22 mouse cellular contexts compared by ENCODE assay signal in genomic region chr6:32878586-32878985, GRCm38 (mm10).
A peak's percentile ranks its signal among the peaks of the same experiment; 100 is the strongest.
DNase-seq lines count a peak whose midpoint lies in the region; ATAC-seq lines count a peak whose summit lies in the region.
"Had no signal": no experiment of that assay in that cellular context is flagged by ENCODE, and none has a peak within 500 bp of the region (broad histone marks: within the 10 kb centered on the region; RNA-seq: fewer than 3 reads in every experiment).

No protein-coding gene starts in this region.

- H3K9me3 ChIP-seq in midbrain, embryonic 11.5 days (ENCODE audit: control insufficient read depth, low read length), result no peaks in the 10 kb centered on the region
- no peaks in the 10 kb centered on the region for H3K9me3 ChIP-seq in midbrain, embryonic 14.5 days (ENCODE audit: control insufficient read depth, low read length)
- H3K9me3 ChIP-seq in neural tube, embryonic 15.5 days (replicated peaks), result no peaks in the 10 kb centered on the region
- H3K9me3 ChIP-seq: embryonic facial prominence, embryonic 15.5 days; G1E; hindbrain, embryonic 10.5 days; limb, embryonic 13.5 days; liver, embryonic 13.5 days; midbrain, embryonic 10.5 days had no signal

- no peaks in the 10 kb centered on the region for H3K36me3 ChIP-seq in midbrain, embryonic 11.5 days (ENCODE audit: control insufficient read depth, insufficient read depth, low read length)
- no peaks in the 10 kb centered on the region for H3K36me3 ChIP-seq in midbrain, embryonic 14.5 days (ENCODE audit: control insufficient read depth, insufficient read depth, low read length)
- H3K36me3 ChIP-seq in neural tube, embryonic 15.5 days, result no peaks in the 10 kb centered on the region
- H3K36me3 ChIP-seq: embryonic facial prominence, embryonic 15.5 days; hindbrain, embryonic 10.5 days; limb, embryonic 13.5 days; liver, embryonic 13.5 days; midbrain, embryonic 10.5 days had no signal

- WGBS in midbrain, embryonic 11.5 days, result 81% methylated on average over 5 of the region's 5 CpGs
- WGBS in midbrain, embryonic 14.5 days, result 82% methylated on average over 5 of the region's 5 CpGs
- 90% methylated on average over 5 of the region's 5 CpGs for WGBS in neural tube, embryonic 15.5 days

- peaks cover 12% of the 10 kb centered on the region for H3K4me1 ChIP-seq in midbrain, embryonic 11.5 days (ENCODE audit: control insufficient read depth, insufficient read depth, low read length)
- H3K4me1 ChIP-seq in midbrain, embryonic 14.5 days (ENCODE audit: control insufficient read depth, insufficient read depth, low read length), result peaks cover 10% of the 10 kb centered on the region; the same call in 1 of the 2 replicates
- peaks cover 13% of the 10 kb centered on the region for H3K4me1 ChIP-seq in neural tube, embryonic 15.5 days
- H3K4me1 ChIP-seq: embryonic facial prominence, embryonic 15.5 days; limb, embryonic 13.5 days had no signal

- ATAC-seq in frontal cortex, adult (ENCODE audit: low TSS enrichment), result peak; percentile 88
- ATAC-seq in midbrain, embryonic 11.5 days (ENCODE audit: low FRiP score), result no peak
- no peak for ATAC-seq in midbrain, embryonic 14.5 days (ENCODE audit: low FRiP score, low TSS enrichment)
- no peak for ATAC-seq in neural tube, embryonic 15.5 days (ENCODE audit: low FRiP score)
- ATAC-seq: activated CD4-positive, CD25-positive, alpha-beta regulatory T cell, adult 4 months had no signal

- no peak for DNase-seq in frontal cortex, postnatal 10 days (ENCODE audit: low spot score in 2 of 2)
- DNase-seq in midbrain, embryonic 11.5 days (ENCODE audit: low spot score, missing footprints), result peak; percentile 56
- no peak for DNase-seq in midbrain, embryonic 14.5 days
- peak; percentile 34 for DNase-seq in layer of hippocampus, adult 9-11 months
- peak; percentile 36 for DNase-seq in telencephalon, adult 2 months (ENCODE audit: low read depth, low spot score)
- DNase-seq in thymus, postnatal 4 days, result no peak
- DNase-seq: adrenal gland, postnatal 10 days; cerebellum, adult 18-20 months; cerebellum, postnatal 36 days; kidney, adult 11 months; liver, embryonic 13.5 days; lung, embryonic 14.5 days had no signal

- no peaks in the 10 kb centered on the region for H3K27me3 ChIP-seq in midbrain, embryonic 11.5 days (ENCODE audit: control insufficient read depth, insufficient read depth, low read length)
- H3K27me3 ChIP-seq in midbrain, embryonic 14.5 days (ENCODE audit: control insufficient read depth, insufficient read depth, low read length), result no peaks in the 10 kb centered on the region
- no peaks in the 10 kb centered on the region for H3K27me3 ChIP-seq in neural tube, embryonic 15.5 days (replicated peaks)
- H3K27me3 ChIP-seq: embryonic facial prominence, embryonic 15.5 days; limb, embryonic 13.5 days; liver, embryonic 13.5 days had no signal

- no peak overlapping the region for H3K4me3 ChIP-seq in midbrain, embryonic 11.5 days (ENCODE audit: low read depth, low read length)
- H3K4me3 ChIP-seq in midbrain, embryonic 14.5 days (replicated peaks; ENCODE audit: low read depth, low read length), result no peak overlapping the region
- no peak overlapping the region for H3K4me3 ChIP-seq in neural tube, embryonic 15.5 days (replicated peaks)
- H3K4me3 ChIP-seq: embryonic facial prominence, embryonic 15.5 days; hindbrain, embryonic 10.5 days; limb, embryonic 13.5 days; liver, embryonic 13.5 days; midbrain, embryonic 10.5 days had no signal

- H3K9ac ChIP-seq in midbrain, embryonic 11.5 days (ENCODE audit: low read length), result no peak overlapping the region
- H3K9ac ChIP-seq in midbrain, embryonic 14.5 days (replicated peaks; ENCODE audit: low read length), result no peak overlapping the region
- H3K9ac ChIP-seq in neural tube, embryonic 15.5 days (replicated peaks), result no peak overlapping the region
- H3K9ac ChIP-seq: embryonic facial prominence, embryonic 15.5 days; limb, embryonic 13.5 days; liver, embryonic 13.5 days; lung, embryonic 14.5 days had no signal

- no peak overlapping the region for H3K4me2 ChIP-seq in midbrain, embryonic 11.5 days
- no peak overlapping the region for H3K4me2 ChIP-seq in midbrain, embryonic 14.5 days (ENCODE audit: low read length)
- H3K4me2 ChIP-seq in neural tube, embryonic 15.5 days, result no peak overlapping the region
- H3K4me2 ChIP-seq: embryonic facial prominence, embryonic 15.5 days; limb, embryonic 13.5 days; liver, embryonic 13.5 days; lung, embryonic 14.5 days had no signal

- no peak overlapping the region for H3K27ac ChIP-seq in midbrain, embryonic 11.5 days (ENCODE audit: low read depth, low read length)
- H3K27ac ChIP-seq in midbrain, embryonic 14.5 days (replicated peaks; ENCODE audit: low read depth, low read length), result no peak overlapping the region
- H3K27ac ChIP-seq in neural tube, embryonic 15.5 days (replicated peaks), result no peak overlapping the region
- H3K27ac ChIP-seq: embryonic facial prominence, embryonic 15.5 days; hindbrain, embryonic 10.5 days; kidney, postnatal 0 days; limb, embryonic 13.5 days; liver, embryonic 13.5 days; macrophage; midbrain, embryonic 10.5 days had no signal

Comparison
In these comparisons a context has a peak if more than half of its experiments do, and no peak if none do; other contexts are left out.
1. DNase-seq: peak in midbrain, embryonic 11.5 days (single experiment), layer of hippocampus, adult 9-11 months (single experiment) and telencephalon, adult 2 months (single experiment); none in frontal cortex, postnatal 10 days (0 of 2), midbrain, embryonic 14.5 days (single experiment) and thymus, postnatal 4 days (single experiment).